ENCODE assay signal across 10 mouse cellular contexts in the genomic region with DNA sequence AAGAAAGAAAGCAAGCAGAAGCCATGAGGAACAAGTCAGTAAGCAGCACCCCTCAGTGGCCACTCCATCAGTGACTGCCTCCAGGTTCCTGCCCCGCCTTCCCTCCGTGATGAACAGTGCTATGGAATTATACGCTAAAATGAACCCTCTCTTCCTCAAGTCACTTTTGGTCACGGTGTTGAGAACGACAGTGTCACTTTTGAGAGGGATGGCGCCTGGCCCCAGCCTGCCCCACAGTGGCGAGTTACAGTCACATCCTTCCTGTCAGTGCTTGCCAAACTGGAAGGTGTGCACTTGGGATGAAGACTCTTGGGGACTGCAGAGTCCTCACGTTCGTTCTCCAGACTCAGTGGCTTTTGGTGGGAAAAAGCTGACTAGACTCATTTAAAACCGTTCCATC. TPM values are rescaled to one million over a fixed set of nuclear protein-coding genes. Genes with fewer than 3 reads are reported as not detected.
A peak's percentile ranks its signal among the peaks of the same experiment; 100 is the strongest.
DNase-seq lines count a peak whose midpoint lies in the region; ATAC-seq lines count a peak whose summit lies in the region.
"Had no signal": no experiment of that assay in that cellular context is flagged by ENCODE, and none has a peak within 500 bp of the region (broad histone marks: within the 10 kb centered on the region; RNA-seq: fewer than 3 reads in every experiment).

No protein-coding gene starts in this region.

- no peaks in the 10 kb centered on the region for H3K9me3 ChIP-seq in midbrain, embryonic 11.5 days (ENCODE audit: control insufficient read depth, low read length)
- no peaks in the 10 kb centered on the region for H3K9me3 ChIP-seq in midbrain, embryonic 15.5 days
- H3K9me3 ChIP-seq: neural tube, embryonic 12.5 days had no signal

- H3K4me1 ChIP-seq in midbrain, embryonic 11.5 days (ENCODE audit: control insufficient read depth, insufficient read depth, low read length): no peaks in the 10 kb centered on the region
- H3K4me1 ChIP-seq in midbrain, embryonic 15.5 days: no peaks in the 10 kb centered on the region
- H3K4me1 ChIP-seq: neural tube, embryonic 12.5 days had no signal

- no peaks in the 10 kb centered on the region for H3K36me3 ChIP-seq in midbrain, embryonic 11.5 days (ENCODE audit: control insufficient read depth, insufficient read depth, low read length)
- H3K36me3 ChIP-seq in midbrain, embryonic 15.5 days (replicated peaks): no peaks in the 10 kb centered on the region
- H3K36me3 ChIP-seq: G1E; neural tube, embryonic 12.5 days had no signal

- ATAC-seq in midbrain, embryonic 11.5 days (ENCODE audit: low FRiP score): no peak
- ATAC-seq in midbrain, embryonic 15.5 days (replicated peaks): no peak

- no peak overlapping the region for H3K27ac ChIP-seq in midbrain, embryonic 11.5 days (ENCODE audit: low read depth, low read length)
- H3K27ac ChIP-seq in midbrain, embryonic 15.5 days: no peak overlapping the region
- H3K27ac ChIP-seq: neural tube, embryonic 12.5 days had no signal

- H3K27me3 ChIP-seq in midbrain, embryonic 11.5 days (ENCODE audit: control insufficient read depth, insufficient read depth, low read length): no peaks in the 10 kb centered on the region
- H3K27me3 ChIP-seq in midbrain, embryonic 15.5 days (replicated peaks): no peaks in the 10 kb centered on the region
- H3K27me3 ChIP-seq: neural tube, embryonic 12.5 days had no signal

- WGBS in midbrain, embryonic 11.5 days: 52% methylated on average over 10 of the region's 10 CpGs
- 48% methylated on average over 10 of the region's 10 CpGs for WGBS in midbrain, embryonic 15.5 days

- no peak overlapping the region for H3K4me2 ChIP-seq in midbrain, embryonic 11.5 days
- H3K4me2 ChIP-seq in midbrain, embryonic 15.5 days: no peak overlapping the region
- H3K4me2 ChIP-seq: neural tube, embryonic 12.5 days had no signal

- no peak overlapping the region for H3K9ac ChIP-seq in midbrain, embryonic 11.5 days (ENCODE audit: low read length)
- H3K9ac ChIP-seq in midbrain, embryonic 15.5 days: no peak overlapping the region
- H3K9ac ChIP-seq: neural tube, embryonic 12.5 days had no signal

- DNase-seq in cerebellum, adult 18-20 months: peak; percentile 27 to 35
- DNase-seq in cerebellum, adult 11 months: no peak
- peak; percentile 59 for DNase-seq in midbrain, embryonic 11.5 days (ENCODE audit: low spot score, missing footprints)
- peak; percentile 56 for DNase-seq in kidney, postnatal 10 days
- DNase-seq in thymus, postnatal 0 days (ENCODE audit: low spot score): peak; percentile 72
- no peak for DNase-seq in urinary bladder, adult 18-20 months (ENCODE audit: low spot score in 2 of 2)
- no peak for DNase-seq in spleen, postnatal 4 days (ENCODE audit: low spot score in 2 of 2)

- H3K4me3 ChIP-seq in midbrain, embryonic 11.5 days (ENCODE audit: low read depth, low read length): no peak overlapping the region
- H3K4me3 ChIP-seq in midbrain, embryonic 15.5 days: no peak overlapping the region
- H3K4me3 ChIP-seq: neural tube, embryonic 12.5 days had no signal

RNA-seq across cellular contexts. Expression of a gene that starts 39.1 kb away (rescaled TPM):
- polyA plus RNA-seq in midbrain, embryonic 11.5 days (2014; fragmentation: Nextera tagmentation; extraction: Ambion mirVana): 1.7 and 2.3 TPM in 2 replicates
- 1.1 and 1.5 TPM in 2 replicates for polyA plus RNA-seq in midbrain, embryonic 15.5 days (2015; fragmentation: Nextera tagmentation; extraction: Ambion mirVana)
- polyA plus RNA-seq in thymus, postnatal 0 days (2015; fragmentation: Nextera tagmentation; extraction: Ambion mirVana): 16.9 and 18.2 TPM in 2 replicates
- polyA plus RNA-seq: G1E had no signal

RNA-seq across cellular contexts. Expression of a gene that starts 48.5 kb away (rescaled TPM):
- polyA plus RNA-seq in midbrain, embryonic 11.5 days (2014; fragmentation: Nextera tagmentation; extraction: Ambion mirVana): 0.11 and 0.29 TPM in 2 replicates
- polyA plus RNA-seq in midbrain, embryonic 15.5 days (2015; fragmentation: Nextera tagmentation; extraction: Ambion mirVana): 0.83 and 0.92 TPM in 2 replicates
- polyA plus RNA-seq in thymus, postnatal 0 days (2015; fragmentation: Nextera tagmentation; extraction: Ambion mirVana): 0.34 and 0.57 TPM in 2 replicates
- polyA plus RNA-seq: G1E had no signal

Comparison
In these comparisons a context has a peak if more than half of its experiments do, and no peak if none do; other contexts are left out.
1. DNase-seq: peak in cerebellum, adult 18-20 months (2 of 2), midbrain, embryonic 11.5 days (single experiment), kidney, postnatal 10 days (single experiment) and thymus, postnatal 0 days (single experiment); none in cerebellum, adult 11 months (single experiment), urinary bladder, adult 18-20 months (0 of 2) and spleen, postnatal 4 days (0 of 2).